Mouse (Mus musculus): ENCODE measurements around the gene Cyth1. TPM values are rescaled to one million over a fixed set of nuclear protein-coding genes. Genes with fewer than 3 reads are reported as not detected.

The Cyth1 gene
- polyA plus RNA-seq, 1 experiment from 2014 or later = 30.7 TPM

GRCm38 (mm10) chr11:118180199-118180598 is 68.2 kb downstream of the Cyth1 start:
- H3K4me2 ChIP-seq (replicated peaks) = no peak overlapping the region
- no peaks in the 10 kb centered on the region for H3K4me1 ChIP-seq (replicated peaks)
- no peak overlapping the region for H3K9ac ChIP-seq (replicated peaks)
- H3K27ac ChIP-seq = no peak overlapping the region
- H3K27me3 ChIP-seq = no peaks in the 10 kb centered on the region
- H3K36me3 ChIP-seq = peaks cover 93% of the 10 kb centered on the region
- H3K4me3 ChIP-seq (replicated peaks) = no peak overlapping the region
- WGBS = 91% methylated on average over 7 of the region's 7 CpGs
- ATAC-seq = no peak
- H3K9me3 ChIP-seq = no peaks in the 10 kb centered on the region

- no peak for ATAC-seq
- no peaks in the 10 kb centered on the region for H3K27me3 ChIP-seq
- no peak overlapping the region for H3K4me3 ChIP-seq (replicated peaks)
- peaks cover 89% of the 10 kb centered on the region for H3K36me3 ChIP-seq
- no peak overlapping the region for H3K27ac ChIP-seq
- no peaks in the 10 kb centered on the region for H3K4me1 ChIP-seq (replicated peaks)
- no peak overlapping the region for H3K4me2 ChIP-seq (replicated peaks)
- H3K9me3 ChIP-seq = no peaks in the 10 kb centered on the region
- WGBS = 85% methylated on average over 5 of the region's 5 CpGs
- H3K9ac ChIP-seq (replicated peaks) = no peak overlapping the region
Observed at GRCm38 (mm10) chr11:118178236-118178635, 70.2 kb downstream of the Cyth1 start.

GRCm38 (mm10) chr11:118174752-118175151 is 73.6 kb downstream of the Cyth1 start:
- Histone ChIP-seq H3K9me3 (no peaks in the 10 kb centered on the region), H3K27ac (no peak overlapping the region), H3K27me3 (no peaks in the 10 kb centered on the region), H3K9ac (replicated peaks) (no peak overlapping the region), H3K4me1 (replicated peaks) (no peaks in the 10 kb centered on the region), H3K36me3 (peaks cover 79% of the 10 kb centered on the region), H3K4me3 (replicated peaks) (no peak overlapping the region), H3K4me2 (replicated peaks) (no peak overlapping the region)
- 92% methylated on average over 7 of the region's 7 CpGs for WGBS
- ATAC-seq = no peak

GRCm38 (mm10) chr11:118172768-118173167 is 75.6 kb downstream of the Cyth1 start:
- no peak for ATAC-seq
- no peaks in the 10 kb centered on the region for H3K27me3 ChIP-seq
- H3K4me1 ChIP-seq (replicated peaks) = no peaks in the 10 kb centered on the region
- WGBS = 62% methylated on average over 5 of the region's 5 CpGs
- no peak overlapping the region for H3K27ac ChIP-seq
- no peak overlapping the region for H3K9ac ChIP-seq (replicated peaks)
- H3K36me3 ChIP-seq = peaks cover 78% of the 10 kb centered on the region
- H3K4me2 ChIP-seq (replicated peaks) = no peak overlapping the region
- no peaks in the 10 kb centered on the region for H3K9me3 ChIP-seq
- no peak overlapping the region for H3K4me3 ChIP-seq (replicated peaks)

GRCm38 (mm10) chr11:118170333-118170732 is 78.1 kb downstream of the Cyth1 start:
- H3K4me3 ChIP-seq (replicated peaks) = no peak overlapping the region
- no peak for ATAC-seq

GRCm38 (mm10) chr11:118168714-118169113 is 79.7 kb downstream of the Cyth1 start:
- Histone ChIP-seq H3K36me3 (peaks cover 80% of the 10 kb centered on the region), H3K27ac (no peak overlapping the region), H3K27me3 (no peaks in the 10 kb centered on the region), H3K4me3 (replicated peaks) (no peak overlapping the region), H3K9me3 (no peaks in the 10 kb centered on the region), H3K4me1 (replicated peaks) (no peaks in the 10 kb centered on the region; the same call in 1 of the 2 replicates), H3K4me2 (replicated peaks) (no peak overlapping the region), H3K9ac (replicated peaks) (no peak overlapping the region)
- WGBS = 75% methylated on average over 9 of the region's 9 CpGs
- no peak for ATAC-seq

More at GRCm38 (mm10) chr11:118170333-118170732, 78.1 kb downstream of the Cyth1 start:
- no peaks in the 10 kb centered on the region for H3K9me3 ChIP-seq
- H3K27ac ChIP-seq = no peak overlapping the region
- H3K4me2 ChIP-seq (replicated peaks) = no peak overlapping the region
- H3K4me1 ChIP-seq (replicated peaks) = no peaks in the 10 kb centered on the region; the same call in 1 of the 2 replicates
- WGBS = 97% methylated on average over 5 of the region's 5 CpGs
- H3K27me3 ChIP-seq = no peaks in the 10 kb centered on the region
- H3K9ac ChIP-seq (replicated peaks) = no peak overlapping the region
- H3K36me3 ChIP-seq = peaks cover 78% of the 10 kb centered on the region

- H3K4me1 ChIP-seq (replicated peaks) = peaks cover 5% of the 10 kb centered on the region; the same call in 1 of the 2 replicates
- H3K9ac ChIP-seq (replicated peaks) = no peak overlapping the region
- H3K4me2 ChIP-seq (replicated peaks) = no peak overlapping the region
- H3K4me3 ChIP-seq (replicated peaks) = no peak overlapping the region
- no peak overlapping the region for H3K27ac ChIP-seq
- no peaks in the 10 kb centered on the region for H3K27me3 ChIP-seq
- H3K9me3 ChIP-seq = no peaks in the 10 kb centered on the region
- WGBS = 95% methylated on average over 5 of the region's 5 CpGs
- H3K36me3 ChIP-seq = peaks cover 81% of the 10 kb centered on the region
- no peak for ATAC-seq
Observed at GRCm38 (mm10) chr11:118166626-118167025, 81.8 kb downstream of the Cyth1 start.

GRCm38 (mm10) chr11:118165681-118166080 is 82.7 kb downstream of the Cyth1 start:
- Histone ChIP-seq H3K4me1 (replicated peaks) (peaks cover 5% of the 10 kb centered on the region; the same call in 1 of the 2 replicates), H3K9ac (replicated peaks) (0 out of 2 replicates have a peak overlapping the region, but pooled peaks have one; percentile 16), H3K4me2 (replicated peaks) (no peak overlapping the region), H3K27me3 (no peaks in the 10 kb centered on the region), H3K27ac (no peak overlapping the region), H3K36me3 (peaks cover 75% of the 10 kb centered on the region), H3K9me3 (no peaks in the 10 kb centered on the region), H3K4me3 (replicated peaks) (no peak overlapping the region)
- no peak for ATAC-seq
- 44% methylated on average over 11 of the region's 11 CpGs for WGBS

GRCm38 (mm10) chr11:118164566-118164965 is 83.8 kb downstream of the Cyth1 start:
- Histone ChIP-seq H3K4me1 (replicated peaks) (peaks cover 5% of the 10 kb centered on the region; the same call in 1 of the 2 replicates), H3K27ac (no peak overlapping the region), H3K9me3 (no peaks in the 10 kb centered on the region), H3K4me3 (replicated peaks) (no peak overlapping the region), H3K4me2 (replicated peaks) (no peak overlapping the region), H3K9ac (replicated peaks) (no peak overlapping the region), H3K36me3 (peaks cover 64% of the 10 kb centered on the region), H3K27me3 (no peaks in the 10 kb centered on the region)
- ATAC-seq = no peak
- 78% methylated on average over 8 of the region's 8 CpGs for WGBS

GRCm38 (mm10) chr11:118162245-118162644 is 86.1 kb downstream of the Cyth1 start:
- no peak overlapping the region for H3K4me3 ChIP-seq (replicated peaks)
- peaks cover 5% of the 10 kb centered on the region; the same call in 1 of the 2 replicates for H3K4me1 ChIP-seq (replicated peaks)
- H3K36me3 ChIP-seq = peaks cover 41% of the 10 kb centered on the region
- no peak overlapping the region for H3K9ac ChIP-seq (replicated peaks)
- ATAC-seq = peak; percentile 59
- no peaks in the 10 kb centered on the region for H3K9me3 ChIP-seq
- 52% methylated on average over 10 of the region's 10 CpGs for WGBS
- H3K27ac ChIP-seq = peak overlapping the region; percentile 15
- H3K4me2 ChIP-seq (replicated peaks) = no peak overlapping the region
- H3K27me3 ChIP-seq = no peaks in the 10 kb centered on the region

- no peak overlapping the region for H3K9ac ChIP-seq (replicated peaks)
- H3K9me3 ChIP-seq = no peaks in the 10 kb centered on the region; the same call in 1 of the 2 replicates
- peaks cover 5% of the 10 kb centered on the region; the same call in 1 of the 2 replicates for H3K4me1 ChIP-seq (replicated peaks)
- H3K27me3 ChIP-seq = no peaks in the 10 kb centered on the region
- H3K4me2 ChIP-seq (replicated peaks) = no peak overlapping the region
- 84% methylated on average over 6 of the region's 6 CpGs for WGBS
- peaks cover 31% of the 10 kb centered on the region for H3K36me3 ChIP-seq
- H3K27ac ChIP-seq = no peak overlapping the region
- ATAC-seq = no peak
- H3K4me3 ChIP-seq (replicated peaks) = no peak overlapping the region
Observed at GRCm38 (mm10) chr11:118161240-118161639, 87.2 kb downstream of the Cyth1 start.

- no peak for ATAC-seq
- H3K4me2 ChIP-seq (replicated peaks) = no peak overlapping the region
- no peak overlapping the region for H3K27ac ChIP-seq
- H3K36me3 ChIP-seq = peaks cover 27% of the 10 kb centered on the region
- H3K27me3 ChIP-seq = no peaks in the 10 kb centered on the region
- WGBS = 84% methylated on average over 2 of the region's 2 CpGs
- H3K9ac ChIP-seq (replicated peaks) = no peak overlapping the region
- H3K4me1 ChIP-seq (replicated peaks) = peaks cover 5% of the 10 kb centered on the region; the same call in 1 of the 2 replicates
- H3K9me3 ChIP-seq = no peaks in the 10 kb centered on the region; the same call in 1 of the 2 replicates
- no peak overlapping the region for H3K4me3 ChIP-seq (replicated peaks)
Observed at GRCm38 (mm10) chr11:118160763-118161162, 87.6 kb downstream of the Cyth1 start.

- H3K4me1 ChIP-seq (replicated peaks) = peaks cover 5% of the 10 kb centered on the region; the same call in 1 of the 2 replicates
- H3K36me3 ChIP-seq = peaks cover 10% of the 10 kb centered on the region; the same call in 1 of the 2 replicates
- H3K9ac ChIP-seq (replicated peaks) = no peak overlapping the region
- no peaks in the 10 kb centered on the region for H3K27me3 ChIP-seq
- no peak overlapping the region for H3K27ac ChIP-seq
- no peak overlapping the region for H3K4me2 ChIP-seq (replicated peaks)
- WGBS = 72% methylated on average over 4 of the region's 4 CpGs
- H3K9me3 ChIP-seq = no peaks in the 10 kb centered on the region; the same call in 1 of the 2 replicates
- no peak overlapping the region for H3K4me3 ChIP-seq (replicated peaks)
- no peak for ATAC-seq
Observed at GRCm38 (mm10) chr11:118158753-118159152, 89.6 kb downstream of the Cyth1 start.

Measured in midbrain, embryonic 13.5 days (tissue).